Mouse (Mus musculus) cerebellum, postnatal 14 days (tissue): ENCODE results near the gene Optn.

Source experiments
- DNase-seq, 2 experiments: peaks; one replicate each; pipeline ENCODE4 v3.0.0; 2021; ENCODE audit warnings: mixed read lengths in 2 of 2

Gene Optn

GRCm38 (mm10) chr2:5059997-5060396 is 3.9 kb downstream of the Optn start:
- DNase-seq, result peak in 1 of 2 experiments; percentile 51

GRCm38 (mm10) chr2:5058436-5058835 is 5.4 kb downstream of the Optn start:
- no peak for DNase-seq

DNA sequence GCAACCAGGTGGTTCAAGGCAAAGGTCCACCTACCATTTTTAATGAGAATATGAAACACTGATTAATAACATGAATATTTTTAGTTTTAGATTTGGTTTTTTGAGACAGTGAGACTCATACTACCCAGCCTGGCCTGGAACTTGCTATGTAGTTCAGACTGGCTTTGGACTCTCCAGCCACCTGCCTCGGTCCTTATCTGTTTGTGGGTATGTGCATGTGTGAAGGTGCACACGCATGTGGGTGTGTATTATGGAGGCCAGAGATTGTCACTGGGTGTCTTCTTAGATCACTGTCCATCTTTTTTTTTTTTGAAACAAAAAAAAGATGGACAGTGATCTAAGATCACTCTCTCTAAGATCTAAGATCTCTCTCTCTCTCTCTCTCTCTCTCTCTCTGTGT is 13.3 kb downstream of the Optn start:
- no peak for DNase-seq

- DNase-seq, result no peak
These were observed 16.8 kb downstream of the Optn start for GRCm38 (mm10) chr2:5047016-5047415.

GRCm38 (mm10) chr2:5045269-5045965 is 18.4 kb downstream of the Optn start:
- no peak for DNase-seq

DNA sequence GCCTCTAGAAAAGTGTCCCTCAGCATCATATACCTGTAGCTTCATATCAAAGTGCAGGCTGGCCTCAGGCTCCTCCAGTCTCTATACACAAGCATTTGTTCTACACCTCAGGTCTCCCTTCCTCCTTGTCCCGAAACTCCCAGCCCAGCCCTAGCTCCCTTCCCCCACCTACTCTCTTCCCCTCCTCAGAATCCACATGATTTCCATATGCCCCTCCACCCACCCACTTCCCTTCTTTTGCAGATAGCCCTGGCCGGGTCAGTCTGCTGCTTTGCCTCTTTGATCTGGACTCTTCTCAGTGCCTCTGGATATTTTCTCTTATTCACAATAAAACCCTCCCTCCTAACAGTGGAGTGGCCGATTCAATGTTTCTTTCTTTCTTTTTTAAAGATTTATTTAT is 19.5 kb downstream of the Optn start:
- DNase-seq, result no peak

DNA sequence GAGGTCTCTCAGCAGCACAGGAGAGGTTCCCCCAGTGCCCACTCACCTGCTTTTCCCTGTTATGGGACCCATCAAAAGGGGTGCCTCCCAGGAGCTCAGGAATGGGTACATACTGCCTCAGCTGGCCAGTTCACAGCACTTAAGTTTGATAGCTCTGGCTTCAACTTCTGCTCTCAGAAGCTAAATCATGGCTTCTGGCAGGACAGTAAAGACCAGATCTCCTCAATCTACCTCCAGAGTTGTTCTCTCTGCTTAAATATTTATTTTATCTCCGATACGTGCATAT is 20.4 kb downstream of the Optn start:
- DNase-seq, result no peak

GRCm38 (mm10) chr2:5042616-5043475 is 21.0 kb downstream of the Optn start:
- no peak for DNase-seq

DNA sequence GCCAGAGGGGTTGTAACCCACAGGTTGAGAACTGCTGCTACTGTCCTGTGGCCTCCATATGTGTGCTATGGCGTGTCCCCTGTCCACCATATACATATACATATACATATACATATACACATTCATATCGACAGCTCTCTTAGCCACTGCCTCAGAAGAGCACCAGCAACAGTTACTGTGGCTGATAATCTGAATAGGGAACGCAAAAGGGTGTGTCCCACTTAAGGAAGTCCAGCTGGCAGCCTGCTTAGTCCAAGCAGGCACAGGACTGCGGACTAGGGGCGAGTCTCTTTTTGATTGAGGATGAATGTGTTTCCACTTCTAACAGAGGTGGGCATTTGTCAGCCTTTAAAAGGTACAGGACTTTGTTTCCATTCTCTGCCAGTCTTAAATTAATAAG is 22.0 kb downstream of the Optn start:
- no peak for DNase-seq

DNA sequence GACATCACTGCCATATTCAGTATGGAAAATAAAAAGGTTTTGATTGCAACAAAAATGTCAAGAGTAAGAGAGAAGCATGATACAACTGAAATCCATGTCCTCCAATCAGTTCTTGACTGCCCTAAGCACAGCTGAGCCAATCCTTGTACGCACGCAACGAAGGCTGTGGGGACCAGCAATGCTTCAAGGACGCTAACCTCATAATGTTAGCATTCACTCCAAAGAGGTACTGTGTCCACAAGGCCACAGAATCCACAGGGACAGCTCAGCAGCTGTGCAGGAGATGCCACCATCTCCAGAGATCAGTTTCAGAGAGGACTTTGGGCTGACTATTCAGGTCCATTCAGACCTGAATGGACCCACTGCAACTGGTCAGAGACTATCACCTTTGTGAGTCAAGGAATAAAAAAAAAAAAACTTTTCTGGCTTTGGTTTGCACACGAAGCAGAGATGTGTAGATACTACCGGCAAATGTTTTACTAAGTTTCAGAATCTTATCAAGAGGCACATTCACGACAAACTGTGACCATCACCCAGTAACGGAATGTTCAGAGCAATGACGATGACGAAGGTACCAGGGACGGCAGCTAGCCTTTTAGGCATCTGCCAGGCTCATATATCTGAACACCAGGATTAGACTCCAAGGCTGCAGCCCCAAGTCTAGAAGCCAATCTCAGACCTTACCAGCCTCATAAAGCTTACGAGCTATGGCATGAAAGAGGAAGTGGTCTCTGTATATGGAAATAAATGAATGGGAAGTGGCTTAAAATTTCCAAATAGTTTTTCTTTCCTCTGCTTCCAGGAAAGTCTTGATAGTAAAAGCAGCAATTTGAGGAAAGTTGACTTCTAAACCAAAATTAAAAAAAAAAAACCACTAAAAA is 23.3 kb downstream of the Optn start:
- no peak for DNase-seq

DNA sequence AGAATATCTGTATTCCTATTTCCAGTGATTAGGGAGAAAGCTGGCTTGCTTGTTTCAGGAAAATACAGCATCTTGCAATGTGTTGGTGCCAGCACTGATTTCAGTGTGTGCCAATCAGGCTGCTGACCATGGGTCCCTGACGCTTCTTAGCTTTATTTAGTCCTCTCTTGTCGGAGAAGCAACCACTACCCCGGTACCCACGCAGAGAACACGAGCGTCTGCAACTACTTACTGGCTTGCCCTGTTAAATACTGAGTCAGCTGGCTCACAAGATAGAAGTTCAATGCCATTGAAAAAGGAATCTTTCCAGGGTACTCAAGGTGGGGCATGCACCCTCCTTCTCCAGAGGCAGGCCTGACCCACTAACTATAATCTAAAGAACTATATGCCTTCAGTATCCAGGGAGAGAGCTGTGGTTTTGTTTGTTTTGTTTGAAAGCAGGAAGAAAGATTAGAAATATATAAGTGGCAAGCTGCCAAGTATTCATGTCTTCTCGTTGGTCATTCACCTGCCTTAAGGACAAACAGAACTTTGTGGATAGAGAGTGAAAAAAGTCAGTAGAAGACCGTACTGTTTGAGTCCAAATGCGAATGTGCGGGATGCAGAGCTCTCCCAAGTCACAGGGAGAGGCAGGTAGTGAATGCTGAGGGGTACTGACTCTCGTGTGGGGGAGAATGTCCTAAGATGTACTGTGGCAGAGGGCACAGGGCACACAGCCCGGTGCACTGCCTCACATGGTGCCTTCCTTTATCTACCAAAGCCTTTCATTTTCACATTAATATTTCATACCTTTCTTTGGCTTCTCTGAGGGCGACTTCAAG is 24.3 kb downstream of the Optn start:
- DNase-seq, result peak; percentile 47 to 56

DNA sequence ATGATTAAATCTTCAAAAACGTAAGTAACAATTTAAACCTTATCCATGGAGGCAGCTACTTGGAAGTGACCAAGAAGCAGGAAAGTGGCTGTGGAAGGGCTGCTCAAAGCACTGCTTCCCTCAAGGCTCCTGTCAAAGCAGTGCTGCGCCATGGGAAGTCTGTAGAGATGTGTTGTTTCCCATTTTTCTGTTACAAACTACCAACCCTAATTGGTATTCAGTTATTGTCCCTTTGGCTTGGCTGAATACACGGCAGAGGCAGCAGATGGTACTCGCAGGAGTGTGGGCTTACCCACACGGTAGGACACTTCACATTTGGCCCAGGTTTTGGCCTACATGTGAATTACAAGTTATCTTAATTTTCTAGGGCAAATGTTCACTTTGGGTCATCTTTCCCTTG is 25.5 kb downstream of the Optn start:
- DNase-seq, result peak; percentile 80 to 84

GRCm38 (mm10) chr2:5037390-5037789 is 26.5 kb downstream of the Optn start:
- DNase-seq, result no peak

GRCm38 (mm10) chr2:5036411-5037076 is 27.3 kb downstream of the Optn start:
- no peak for DNase-seq

DNA sequence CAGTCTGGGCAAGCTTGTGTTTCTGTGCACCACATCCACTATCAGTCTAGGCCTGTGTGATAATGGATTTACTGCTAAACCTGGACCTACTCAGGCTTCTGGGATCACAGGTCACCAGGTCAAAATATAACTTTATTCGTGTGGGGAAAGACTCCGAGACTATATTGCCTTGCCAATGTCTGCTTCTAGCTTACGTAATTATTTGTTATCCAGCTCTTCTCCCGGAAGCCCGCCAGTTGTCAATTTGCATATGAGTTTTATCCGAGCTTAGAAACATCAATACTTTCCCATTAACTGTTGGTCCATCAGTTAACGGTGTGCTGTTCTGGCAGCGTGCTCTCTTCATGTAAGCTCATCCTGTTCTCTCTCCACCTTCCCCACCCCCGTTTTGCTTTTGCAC is 28.6 kb downstream of the Optn start:
- DNase-seq, result no peak

- no peak for DNase-seq
These were observed 29.1 kb downstream of the Optn start for GRCm38 (mm10) chr2:5034801-5035200.

- no peak for DNase-seq
These were observed 30.1 kb downstream of the Optn start for GRCm38 (mm10) chr2:5033546-5034420.

- no peak for DNase-seq
These were observed 31.2 kb downstream of the Optn start for GRCm38 (mm10) chr2:5032665-5033064.

DNA sequence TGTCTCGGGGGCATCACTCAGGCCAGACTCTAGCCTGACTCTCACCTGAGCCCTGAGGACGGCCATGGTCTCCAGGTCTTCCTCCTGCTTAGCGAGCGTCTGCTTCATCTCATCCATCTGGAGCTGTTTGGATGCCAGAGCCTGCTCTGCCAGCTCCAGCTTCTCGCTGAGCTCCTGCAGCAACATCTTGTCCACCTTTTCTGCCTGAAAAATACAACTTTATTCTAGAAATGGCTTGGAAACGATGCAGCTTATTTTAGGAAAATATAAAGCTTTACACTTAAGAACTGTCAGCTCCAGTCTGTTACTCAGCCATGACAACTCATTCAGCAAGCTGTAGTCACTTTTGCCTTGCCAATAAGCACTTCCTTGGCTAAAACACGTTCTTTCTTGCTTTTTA is 32.6 kb downstream of the Optn start:
- peak; percentile 80 to 88 for DNase-seq

DNA sequence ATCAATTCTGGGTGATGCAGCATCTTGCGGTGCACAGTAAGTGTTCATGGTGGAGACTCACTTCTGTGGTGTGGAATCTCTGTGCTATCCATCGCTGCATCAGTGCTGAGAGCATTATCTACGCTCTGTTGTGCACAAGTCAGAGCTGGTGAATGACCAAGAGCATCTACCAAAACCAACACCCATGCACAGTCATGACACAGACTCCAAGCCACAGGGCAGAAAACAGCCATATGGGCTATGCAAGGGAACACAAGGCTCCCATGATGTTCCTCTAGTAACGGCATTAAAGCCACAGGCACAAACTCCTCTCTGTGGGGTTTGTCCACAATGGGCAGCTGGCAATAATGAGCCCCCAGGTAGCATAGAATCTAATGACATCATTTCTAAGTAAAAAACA is 34.0 kb downstream of the Optn start:
- DNase-seq, result peak in 1 of 2 experiments; percentile 56

GRCm38 (mm10) chr2:5028047-5028446 is 35.8 kb downstream of the Optn start:
- no peak for DNase-seq
